Mouse (Mus musculus): ENCODE data around the gene Baz2b. TPM values are rescaled to one million over a fixed set of nuclear protein-coding genes. Genes with fewer than 3 reads are reported as not detected.
"Not testable (repeated sequence)": the region's sequence is repeated elsewhere in the genome, so short reads cannot be mapped to it uniquely, and the experiment has no call there.

Baz2b gene
- polyA plus RNA-seq, 1 experiment = 15.0 TPM

- no peaks in the 10 kb centered on the region; the same call in none of the 2 replicates for H3K36me3 ChIP-seq (ENCODE audit: control insufficient read depth, insufficient read depth, low read length)
- H3K4me1 ChIP-seq (ENCODE audit: control insufficient read depth, insufficient read depth, low read length) = no peaks in the 10 kb centered on the region
- no peak for DNase-seq
- H3K4me3 ChIP-seq (ENCODE audit: insufficient read depth, low read depth, low read length) = no peak overlapping the region
- H3K27me3 ChIP-seq (replicated peaks; ENCODE audit: control insufficient read depth, insufficient read depth, low read length) = no peaks in the 10 kb centered on the region
- TF ChIP-seq POLR2A (IDR thresholded peaks at IDR 0.05; ENCODE audit: low read depth, low read length) (no peak), CTCF (conservative IDR thresholded peaks at IDR 0.05; ENCODE audit: insufficient read depth, insufficient read length, low read depth, low read length) (no peak)
- 84% methylated on average over 6 of the region's 6 CpGs for WGBS
- H3K27ac ChIP-seq (ENCODE audit: insufficient read depth, low read depth, low read length) = no peak overlapping the region
Observed at GRCm38 (mm10) chr2:59870526-59870925, 339.1 kb downstream of the Baz2b start.

- DNase-seq = no peak
Observed at GRCm38 (mm10) chr2:59862618-59863017, 347.0 kb downstream of the Baz2b start.

DNA sequence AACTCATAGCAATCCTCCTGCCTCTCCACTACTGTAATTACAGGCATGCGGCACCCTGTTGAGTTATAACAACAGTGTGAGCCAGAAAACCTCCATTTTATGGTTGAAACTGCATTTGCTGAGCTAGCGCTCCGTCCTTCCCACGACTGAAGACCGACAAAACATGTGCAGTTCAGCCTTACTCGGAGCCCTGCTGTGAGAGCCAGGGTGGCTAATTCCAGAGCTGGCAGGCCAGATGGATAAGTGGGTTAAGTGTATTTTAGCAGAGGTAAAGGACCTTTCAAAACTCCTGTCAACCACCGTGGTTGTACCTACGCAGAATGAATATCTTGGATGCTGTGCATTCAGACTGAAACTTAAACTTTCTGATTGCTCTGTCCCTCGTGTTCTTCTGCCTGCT, 355.3 kb downstream of the Baz2b start:
- no peak overlapping the region for H3K4me3 ChIP-seq (ENCODE audit: insufficient read depth, low read depth, low read length)
- H3K27me3 ChIP-seq (replicated peaks; ENCODE audit: control insufficient read depth, insufficient read depth, low read length) = no peaks in the 10 kb centered on the region
- no peak overlapping the region for H3K27ac ChIP-seq (ENCODE audit: insufficient read depth, low read depth, low read length)
- no peak for DNase-seq
- no peaks in the 10 kb centered on the region for H3K4me1 ChIP-seq (ENCODE audit: control insufficient read depth, insufficient read depth, low read length)
- H3K36me3 ChIP-seq (ENCODE audit: control insufficient read depth, insufficient read depth, low read length) = peaks cover 2% of the 10 kb centered on the region; the same call in 1 of the 2 replicates
- TF ChIP-seq POLR2A (IDR thresholded peaks at IDR 0.05; ENCODE audit: low read depth, low read length) (no peak), CTCF (conservative IDR thresholded peaks at IDR 0.05; ENCODE audit: insufficient read depth, insufficient read length, low read depth, low read length) (no peak)
- 88% methylated on average over 9 of the region's 9 CpGs for WGBS

More at GRCm38 (mm10) chr2:59862618-59863017, 347.0 kb downstream of the Baz2b start:
- no peak overlapping the region for H3K4me3 ChIP-seq (ENCODE audit: insufficient read depth, low read depth, low read length)
- no peak for TF ChIP-seq POLR2A (IDR thresholded peaks at IDR 0.05; ENCODE audit: low read depth, low read length)
- TF ChIP-seq CTCF (conservative IDR thresholded peaks at IDR 0.05; ENCODE audit: insufficient read depth, insufficient read length, low read depth, low read length) = no peak
- H3K27ac ChIP-seq (ENCODE audit: insufficient read depth, low read depth, low read length) = no peak overlapping the region
- 88% methylated on average over 6 of the region's 6 CpGs for WGBS
- peaks cover 2% of the 10 kb centered on the region for H3K36me3 ChIP-seq (ENCODE audit: control insufficient read depth, insufficient read depth, low read length)
- no peaks in the 10 kb centered on the region for H3K27me3 ChIP-seq (replicated peaks; ENCODE audit: control insufficient read depth, insufficient read depth, low read length)
- no peaks in the 10 kb centered on the region for H3K4me1 ChIP-seq (ENCODE audit: control insufficient read depth, insufficient read depth, low read length)

GRCm38 (mm10) chr2:59853543-59853942, 356.1 kb downstream of the Baz2b start:
- TF ChIP-seq POLR2A (IDR thresholded peaks at IDR 0.05; ENCODE audit: low read depth, low read length) (no peak), CTCF (conservative IDR thresholded peaks at IDR 0.05; ENCODE audit: insufficient read depth, insufficient read length, low read depth, low read length) (no peak)
- 85% methylated on average over 10 of the region's 10 CpGs for WGBS
- H3K27ac ChIP-seq (ENCODE audit: insufficient read depth, low read depth, low read length) = no peak overlapping the region
- H3K27me3 ChIP-seq (replicated peaks; ENCODE audit: control insufficient read depth, insufficient read depth, low read length) = no peaks in the 10 kb centered on the region
- H3K4me3 ChIP-seq (ENCODE audit: insufficient read depth, low read depth, low read length) = no peak overlapping the region
- peaks cover 2% of the 10 kb centered on the region; the same call in 1 of the 2 replicates for H3K36me3 ChIP-seq (ENCODE audit: control insufficient read depth, insufficient read depth, low read length)
- no peak for DNase-seq
- no peaks in the 10 kb centered on the region for H3K4me1 ChIP-seq (ENCODE audit: control insufficient read depth, insufficient read depth, low read length)

GRCm38 (mm10) chr2:59852916-59853315, 356.7 kb downstream of the Baz2b start:
- H3K4me3 ChIP-seq (ENCODE audit: insufficient read depth, low read depth, low read length) = no peak overlapping the region
- H3K27me3 ChIP-seq (replicated peaks; ENCODE audit: control insufficient read depth, insufficient read depth, low read length) = no peaks in the 10 kb centered on the region
- 77% methylated on average over 11 of the region's 11 CpGs for WGBS
- H3K27ac ChIP-seq (ENCODE audit: insufficient read depth, low read depth, low read length) = no peak overlapping the region
- no peaks in the 10 kb centered on the region for H3K36me3 ChIP-seq (ENCODE audit: control insufficient read depth, insufficient read depth, low read length)
- TF ChIP-seq POLR2A (IDR thresholded peaks at IDR 0.05; ENCODE audit: low read depth, low read length) = no peak
- TF ChIP-seq CTCF (conservative IDR thresholded peaks at IDR 0.05; ENCODE audit: insufficient read depth, insufficient read length, low read depth, low read length) = no peak
- DNase-seq = no peak
- H3K4me1 ChIP-seq (ENCODE audit: control insufficient read depth, insufficient read depth, low read length) = no peaks in the 10 kb centered on the region

- H3K4me3 ChIP-seq (ENCODE audit: insufficient read depth, low read depth, low read length); DNase-seq; H3K36me3 ChIP-seq (ENCODE audit: control insufficient read depth, insufficient read depth, low read length); H3K27me3 ChIP-seq (replicated peaks; ENCODE audit: control insufficient read depth, insufficient read depth, low read length); H3K4me1 ChIP-seq (ENCODE audit: control insufficient read depth, insufficient read depth, low read length); H3K27ac ChIP-seq (ENCODE audit: insufficient read depth, low read depth, low read length): not testable (repeated sequence)
- 75% methylated on average over 5 of the region's 5 CpGs for WGBS
Observed at GRCm38 (mm10) chr2:59851885-59852284, 357.8 kb downstream of the Baz2b start.

Other genes with a start within 250 kb of the Baz2b start
- gene March7, start within 50 bp of the Baz2b start, polyA plus RNA-seq (2012; rRNA removed) = 8.1 and 10.7 TPM in 2 replicates
- gene Cd302, start 74.6 kb upstream of the Baz2b start, polyA plus RNA-seq (2012; rRNA removed) = 37.3 and 47.4 TPM in 2 replicates
- gene Ly75, start 173.5 kb upstream of the Baz2b start, polyA plus RNA-seq (2012; rRNA removed) = 0.41 and 0.72 TPM in 2 replicates